Mouse (Mus musculus) lung, postnatal 0 days (tissue): ENCODE measurements around the gene BC048562. TPM values are rescaled to one million over a fixed set of nuclear protein-coding genes. Genes with fewer than 3 reads are reported as not detected.

ENCODE experiments used
- ATAC-seq: fragments of 200-750 bp; cut with Nextera tagmentation; 2 replicates; pipeline ENCODE4 v1.8.0; 2017; ENCODE audit warnings: moderate library complexity
- DNase-seq: peaks from one replicate; pipeline ENCODE4 v3.0.0-alpha.2; 2016; ENCODE audit warnings: low spot score
- H3K27ac ChIP-seq: fragments of 300-500 bp; sonication (generic); 2 replicates; pipeline ENCODE4 v1.5.1; 2014; ENCODE audit warnings: antibody characterized with exemption, mild to moderate bottlenecking, low read length, mixed read lengths
- H3K27me3 ChIP-seq: fragments of 300-500 bp; sonication (generic); replicated peaks from 2 replicates; pipeline ENCODE4 v1.6.1; 2014; ENCODE audit warnings: low read length, mixed read lengths; ENCODE audit not compliant: insufficient read depth
- H3K36me3 ChIP-seq: fragments of 300-500 bp; sonication (generic); 2 replicates; pipeline ENCODE4 v1.6.1; 2014; ENCODE audit warnings: low read length, mixed read lengths; ENCODE audit not compliant: insufficient read depth
- H3K4me1 ChIP-seq: fragments of 300-500 bp; sonication (generic); 2 replicates; pipeline ENCODE4 v1.6.1; 2014; ENCODE audit warnings: antibody characterized with exemption, low read depth, low read length, mixed read lengths; ENCODE audit not compliant: insufficient read depth
- H3K4me2 ChIP-seq: fragments of 300-500 bp; sonication (generic); replicated peaks from 2 replicates; pipeline ENCODE4 v1.6.1; 2014; ENCODE audit warnings: low read depth, mild to moderate bottlenecking, low read length, moderate library complexity, mixed read lengths
- H3K4me3 ChIP-seq: fragments of 300-500 bp; sonication (generic); 2 replicates; pipeline ENCODE4 v1.5.1; 2014; ENCODE audit warnings: low read depth, low read length
- H3K9ac ChIP-seq: fragments of 300-500 bp; sonication (generic); replicated peaks from 2 replicates; pipeline ENCODE4 v1.6.1; 2014; ENCODE audit warnings: low read depth, mild to moderate bottlenecking
- H3K9me3 ChIP-seq: fragments of 300-500 bp; sonication (generic); 2 replicates; pipeline ENCODE4 v1.6.1; 2016; ENCODE audit warnings: low read length, mixed read lengths
- CTCF ChIP-seq: IDR thresholded peaks from 2 replicates; pipeline ENCODE4 v1.5.1; 2016; ENCODE audit warnings: antibody characterized with exemption, mild to moderate bottlenecking
- EP300 ChIP-seq: IDR thresholded peaks from 2 replicates; pipeline ENCODE4 v1.6.1; 2016; ENCODE audit warnings: antibody characterized with exemption, mild to moderate bottlenecking, control low read depth
- WGBS: fragments of 180-500 bp; shearing (Covaris S2); extraction: QIAGEN DNeasy Blood & Tissue Kit; methylation state at CpG from one replicate; pipeline ENCODE4 v1.1.7; 2014; 5-methylcytosine and 5-hydroxymethylcytosine counted together
- polyA plus RNA-seq: library from polyadenylated mRNA; unstranded; fragments of >200 nt; fragmentation: Nextera tagmentation; extraction: Ambion mirVana; gene quantifications from 2 replicates; pipeline ENCODE4 v1.2.1, GENCODE M21; 2015

BC048562 gene
- polyA plus RNA-seq, 1 experiment from 2014 or later, result not detected

DNA sequence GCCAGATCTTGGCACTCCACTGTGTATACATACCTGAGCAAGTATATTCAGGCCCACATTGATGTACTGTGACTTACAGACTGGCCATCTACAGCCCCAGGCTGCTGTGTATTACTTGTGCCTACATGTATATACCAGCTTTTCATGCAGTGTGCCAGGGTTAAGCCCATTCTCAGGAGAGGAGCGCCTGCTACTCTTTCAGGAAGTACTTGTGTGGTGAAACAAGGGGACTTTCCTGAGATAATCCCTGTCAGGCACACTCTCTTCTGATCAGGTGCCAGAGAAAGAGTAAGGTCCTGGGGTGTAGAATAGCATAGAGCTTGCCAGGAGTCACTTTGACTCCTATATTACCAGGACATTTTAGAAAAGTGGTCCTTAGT is 23.6 kb downstream of the BC048562 start:
- Histone ChIP-seq H3K27ac (peak overlapping the region; percentile 98), H3K27me3 (no peaks in the 10 kb centered on the region), H3K4me1 (peaks cover 23% of the 10 kb centered on the region), H3K9ac (no peak overlapping the region), H3K9me3 (no peaks in the 10 kb centered on the region), H3K36me3 (peaks cover 16% of the 10 kb centered on the region; the same call in 1 of the 2 replicates), H3K4me3 (peak overlapping the region; percentile 95), H3K4me2 (peak overlapping the region; percentile 72)
- DNase-seq, result no peak
- no peak for TF ChIP-seq CTCF
- TF ChIP-seq EP300, result no peak
- ATAC-seq, result no peak
- 53% methylated on average over 1 of the region's 1 CpGs for WGBS

DNA sequence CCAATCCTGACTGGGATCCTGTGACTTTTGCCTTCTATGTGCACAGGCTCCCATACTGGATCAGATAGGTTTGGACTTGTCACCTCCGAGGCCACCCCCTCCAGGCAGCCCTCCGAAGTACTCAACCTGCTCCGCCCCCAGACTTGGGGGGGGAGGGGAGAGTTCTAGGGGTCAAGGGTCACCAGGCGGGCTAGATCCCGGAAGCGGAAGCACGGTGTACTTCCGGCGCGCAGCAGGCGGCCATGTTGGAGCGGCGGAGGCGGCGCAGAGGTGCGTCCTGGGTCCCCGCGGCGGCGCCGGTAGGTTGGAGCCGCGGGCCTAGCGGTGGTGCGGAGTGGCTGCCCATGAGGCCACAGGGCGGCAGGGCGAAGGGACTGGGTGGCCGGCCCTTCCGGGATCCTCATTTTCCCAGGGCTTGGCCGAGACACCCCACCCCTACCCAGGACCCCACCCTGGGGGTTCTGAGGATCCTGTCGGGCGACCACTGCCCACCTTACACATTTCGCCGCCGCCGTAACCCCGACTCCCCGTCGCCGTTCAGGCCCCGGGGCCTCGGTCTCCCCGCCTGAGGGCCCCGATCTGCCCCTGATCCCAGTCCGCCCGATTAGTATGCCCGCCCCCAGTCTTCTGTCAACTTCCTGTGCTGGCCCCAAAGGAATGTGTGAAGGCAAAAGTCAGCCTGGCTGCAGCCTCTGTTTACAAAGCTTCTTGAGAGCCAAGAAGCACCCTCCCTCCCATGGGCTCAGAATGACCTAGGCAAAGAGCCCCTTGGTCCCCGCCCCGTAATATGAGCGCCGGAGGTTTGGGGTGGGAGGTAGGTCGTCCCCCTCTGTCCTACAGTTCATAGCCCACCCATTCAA is 24.3 kb downstream of the BC048562 start, which contains the start of gene Ccdc71:
TSS of gene Ccdc71 (plus strand) at position 209 of the 860 bp plus-strand sequence.
- under 1% methylated on average over 47 of the region's 52 CpGs for WGBS
- TF ChIP-seq CTCF (0 out of 2 replicates have a peak, but pooled peaks have one; percentile 2), EP300 (peak; percentile 64)

GRCm38 (mm10) chr9:108461181-108461631 is 24.9 kb downstream of the BC048562 start, which contains the start of gene Klhdc8b:
TSS of gene Klhdc8b (minus strand) at chr9:108461581.
- DNase-seq (no peak), ATAC-seq (peak; percentile 9; the same call in 1 of the 2 replicates)
- H3K36me3 ChIP-seq, result peaks cover 20% of the 10 kb centered on the region
- no peak for TF ChIP-seq CTCF
- no peak for TF ChIP-seq EP300
- no peaks in the 10 kb centered on the region for H3K27me3 ChIP-seq
- peak within 1 kb of the TSS; percentile 84 for H3K9ac ChIP-seq
- 12% methylated on average over 11 of the region's 11 CpGs for WGBS
- H3K4me3 ChIP-seq, result peak within 1 kb of the TSS; percentile 95
- H3K9me3 ChIP-seq, result no peaks in the 10 kb centered on the region
- H3K4me2 ChIP-seq, result peak within 1 kb of the TSS; percentile 72
- H3K4me1 ChIP-seq, result peaks cover 23% of the 10 kb centered on the region
- H3K27ac ChIP-seq, result peak within 1 kb of the TSS; percentile 98

More for the DNA sequence above, 24.3 kb downstream of the BC048562 start, which contains the start of gene Ccdc71:
- ATAC-seq (peak; percentile 87), DNase-seq (peak; percentile 93)
- Histone ChIP-seq H3K9me3 (no peaks in the 10 kb centered on the region), H3K27ac (peak within 1 kb of the TSS; percentile 98), H3K27me3 (no peaks in the 10 kb centered on the region), H3K36me3 (peaks cover 16% of the 10 kb centered on the region; the same call in 1 of the 2 replicates), H3K9ac (peak within 1 kb of the TSS; percentile 84), H3K4me1 (peaks cover 23% of the 10 kb centered on the region), H3K4me2 (peak within 1 kb of the TSS; percentile 72), H3K4me3 (peak within 1 kb of the TSS; percentile 95)

GRCm38 (mm10) chr9:108461675-108462074 is 25.4 kb downstream of the BC048562 start:
- peak overlapping the region; percentile 72 for H3K4me2 ChIP-seq
- H3K36me3 ChIP-seq, result peaks cover 21% of the 10 kb centered on the region
- WGBS, result 75% methylated on average over 5 of the region's 5 CpGs
- no peaks in the 10 kb centered on the region for H3K27me3 ChIP-seq
- peaks cover 23% of the 10 kb centered on the region for H3K4me1 ChIP-seq
- no peak for DNase-seq
- no peak for TF ChIP-seq CTCF
- no peak for TF ChIP-seq EP300
- H3K4me3 ChIP-seq, result peak overlapping the region; percentile 95
- no peaks in the 10 kb centered on the region for H3K9me3 ChIP-seq
- H3K27ac ChIP-seq, result peak overlapping the region; percentile 98
- no peak for ATAC-seq
- no peak overlapping the region for H3K9ac ChIP-seq

DNA sequence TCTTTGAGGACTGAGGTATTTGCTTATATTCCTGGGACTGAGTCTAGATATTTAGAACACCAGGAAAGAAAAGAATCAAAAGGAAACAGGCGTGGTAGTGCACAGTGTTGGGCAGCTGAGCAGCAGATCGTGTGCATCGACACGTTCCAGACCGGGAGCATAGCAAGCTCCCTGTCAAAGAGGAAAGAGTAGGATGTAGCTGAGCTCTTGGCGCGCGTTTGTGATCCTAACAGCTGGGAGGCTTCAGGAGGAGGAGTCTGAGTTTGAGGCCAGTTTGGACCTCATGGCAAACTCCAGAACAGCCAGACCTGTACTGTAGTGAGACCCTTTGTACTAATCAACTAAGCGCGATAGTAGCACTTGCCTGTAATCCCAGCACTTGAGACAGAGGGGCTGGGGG is 25.9 kb downstream of the BC048562 start:
- Histone ChIP-seq H3K4me1 (peaks cover 23% of the 10 kb centered on the region), H3K9me3 (no peaks in the 10 kb centered on the region), H3K9ac (no peak overlapping the region), H3K4me2 (peak overlapping the region; percentile 72), H3K4me3 (no peak overlapping the region), H3K27ac (peak overlapping the region; percentile 98), H3K27me3 (no peaks in the 10 kb centered on the region), H3K36me3 (peaks cover 21% of the 10 kb centered on the region)
- peak; percentile 86 for DNase-seq
- WGBS, result 36% methylated on average over 10 of the region's 10 CpGs
- ATAC-seq, result peak; percentile 57
- TF ChIP-seq EP300, result no peak
- TF ChIP-seq CTCF, result no peak

DNA sequence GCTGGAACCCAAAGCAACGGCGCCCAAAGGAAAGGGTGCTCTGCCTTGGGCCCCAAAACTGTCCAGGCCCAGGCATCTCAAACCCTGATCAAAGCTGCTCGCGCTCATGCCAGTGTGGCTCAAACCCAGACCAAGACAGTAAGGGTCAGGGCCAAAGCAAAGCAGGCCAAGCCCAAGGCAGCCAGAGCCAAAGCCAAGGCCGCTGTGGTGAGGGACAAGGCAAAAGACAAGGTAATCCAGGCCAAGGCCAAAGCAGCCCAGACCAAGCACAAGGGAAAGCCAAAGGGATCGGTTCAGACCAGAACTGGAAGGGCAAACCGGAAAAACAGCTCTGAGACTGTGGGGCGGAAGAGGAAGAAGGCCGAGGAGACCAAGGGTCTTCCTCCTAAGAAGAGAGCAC is 27.4 kb downstream of the BC048562 start:
- Histone ChIP-seq H3K27ac (no peak overlapping the region), H3K9me3 (no peaks in the 10 kb centered on the region), H3K9ac (no peak overlapping the region), H3K36me3 (peaks cover 21% of the 10 kb centered on the region), H3K27me3 (no peaks in the 10 kb centered on the region), H3K4me1 (peaks cover 23% of the 10 kb centered on the region), H3K4me2 (no peak overlapping the region), H3K4me3 (no peak overlapping the region)
- TF ChIP-seq EP300, result no peak
- TF ChIP-seq CTCF, result no peak
- no peak for DNase-seq
- WGBS, result 89% methylated on average over 9 of the region's 9 CpGs
- no peak for ATAC-seq
